Mouse (Mus musculus) brain, adult 2 months (tissue): Measurements from ENCODE around the gene Raly.
A peak's percentile ranks its signal among the peaks of the same experiment; 100 is the strongest.

ENCODE experiments used
- DNase-seq: peaks from one replicate; pipeline ENCODE4 v3.0.0; 2011; ENCODE audit warnings: low read depth, low spot score

The Raly gene

DNA sequence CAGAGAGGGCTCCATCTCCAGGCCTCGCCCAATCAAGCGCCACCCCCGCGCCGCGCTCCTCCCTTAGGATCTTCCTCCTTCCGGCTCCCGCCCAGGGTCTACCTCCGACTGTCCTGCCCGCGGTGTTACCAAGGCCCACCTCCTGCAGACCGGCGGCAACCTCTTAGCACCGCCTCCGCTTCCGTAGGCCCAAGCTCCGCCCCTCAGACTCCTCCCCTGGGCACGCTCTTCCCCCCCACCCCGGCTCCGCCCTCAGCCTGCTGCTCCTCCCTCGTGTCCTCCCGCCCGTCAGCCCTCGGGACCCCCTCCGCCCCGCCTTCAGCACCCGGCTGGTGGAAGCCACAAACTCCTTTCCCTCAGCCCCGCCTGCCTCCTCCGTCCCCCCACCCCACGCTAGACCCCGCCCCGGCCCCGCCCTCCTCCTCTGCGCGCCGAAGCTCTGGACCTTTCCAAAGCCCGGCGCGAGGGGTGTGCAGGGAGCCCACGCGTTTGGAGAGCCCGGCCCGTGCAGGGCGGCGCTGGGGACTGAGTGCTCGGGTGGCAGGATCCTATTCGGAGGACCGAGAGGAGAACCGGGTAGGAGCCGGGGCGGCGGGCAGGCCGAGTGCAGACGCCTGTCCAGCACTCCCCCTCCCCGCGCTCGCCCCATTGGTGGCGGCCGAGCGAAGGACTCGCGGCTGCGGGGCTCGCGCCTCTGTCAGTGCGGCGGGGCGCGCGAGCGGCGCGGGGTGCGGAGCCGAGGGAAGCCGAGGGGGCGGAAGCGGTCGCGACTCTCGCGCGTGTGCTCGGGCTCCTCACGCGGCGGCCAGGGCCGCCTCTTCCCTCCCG, at the start of gene Raly, which contains the start of gene a:
Gene Raly, plus strand, starts transcription at position 441 of the 828 bp plus-strand sequence.
Gene a, plus strand, starts transcription at position 747 of the 828 bp plus-strand sequence.
- DNase-seq: peak; percentile 99

GRCm38 (mm10) chr2:154742911-154743819, 47.7 kb upstream of the Raly start:
- no peak for DNase-seq

DNA sequence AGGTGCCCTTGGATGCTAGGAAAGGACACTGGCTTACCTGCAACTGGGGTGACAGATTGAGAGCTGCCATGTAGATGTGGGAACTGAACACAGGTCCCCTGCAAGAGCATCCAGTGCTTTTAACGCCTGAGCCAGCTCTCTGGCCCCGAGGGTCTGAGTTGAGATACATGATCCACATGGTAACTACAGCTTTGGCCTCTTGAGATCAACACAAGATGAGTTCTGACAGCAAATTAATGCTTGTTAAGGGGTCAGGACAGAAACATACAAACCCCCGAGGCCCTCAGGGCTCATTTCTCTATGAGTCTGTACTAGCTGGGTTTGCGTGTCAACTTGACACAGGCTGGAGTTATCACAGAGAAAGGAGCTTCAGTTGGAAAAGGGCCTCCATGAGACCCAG, 47.0 kb upstream of the Raly start:
- no peak for DNase-seq

GRCm38 (mm10) chr2:154748383-154748782, 42.5 kb upstream of the Raly start:
- no peak for DNase-seq

- DNase-seq: no peak
Measured at GRCm38 (mm10) chr2:154749046-154750036, 41.6 kb upstream of the Raly start.

DNA sequence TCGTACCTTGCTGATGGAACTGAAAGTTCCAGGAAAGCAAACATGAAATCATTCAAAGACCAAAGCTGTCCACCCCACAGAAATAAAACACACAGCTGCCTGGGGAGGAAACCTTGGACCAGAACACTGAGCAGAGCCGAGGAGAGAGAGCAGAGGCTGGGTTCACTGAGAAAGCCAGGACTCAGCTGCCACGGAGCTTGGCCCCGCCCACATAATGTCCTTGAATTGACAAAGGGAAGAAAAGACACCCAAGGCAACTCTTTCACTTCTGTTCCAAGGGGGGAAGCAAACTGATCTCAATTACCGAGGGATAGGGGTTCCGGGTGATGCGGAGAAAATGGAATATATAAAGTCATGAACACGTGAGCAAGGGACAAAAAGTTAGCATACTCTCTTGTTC, 39.0 kb upstream of the Raly start:
- no peak for DNase-seq

DNA sequence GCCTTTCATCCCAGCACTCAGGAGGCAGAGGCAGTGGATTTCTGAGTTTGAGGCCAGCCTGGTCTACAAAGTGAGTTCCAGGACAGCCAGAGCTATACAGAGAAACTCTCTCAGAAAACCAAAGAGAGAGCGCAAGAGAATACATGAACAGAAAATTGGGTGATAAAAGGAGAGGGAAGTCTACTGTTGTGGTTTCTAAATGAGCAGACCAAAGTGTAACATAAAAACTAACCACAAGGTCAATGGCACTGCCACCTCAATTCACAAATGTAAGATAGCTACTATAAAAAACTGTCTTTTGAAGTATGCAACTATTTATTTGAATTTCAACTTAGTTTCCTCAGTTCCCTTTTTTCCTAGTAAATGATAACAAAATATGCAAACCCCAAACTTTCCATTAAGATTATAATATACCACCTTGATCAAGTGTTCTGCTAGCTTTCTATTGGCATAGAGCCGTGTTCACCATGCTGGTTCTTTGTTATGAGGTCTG, 36.8 kb upstream of the Raly start:
- no peak for DNase-seq

DNA sequence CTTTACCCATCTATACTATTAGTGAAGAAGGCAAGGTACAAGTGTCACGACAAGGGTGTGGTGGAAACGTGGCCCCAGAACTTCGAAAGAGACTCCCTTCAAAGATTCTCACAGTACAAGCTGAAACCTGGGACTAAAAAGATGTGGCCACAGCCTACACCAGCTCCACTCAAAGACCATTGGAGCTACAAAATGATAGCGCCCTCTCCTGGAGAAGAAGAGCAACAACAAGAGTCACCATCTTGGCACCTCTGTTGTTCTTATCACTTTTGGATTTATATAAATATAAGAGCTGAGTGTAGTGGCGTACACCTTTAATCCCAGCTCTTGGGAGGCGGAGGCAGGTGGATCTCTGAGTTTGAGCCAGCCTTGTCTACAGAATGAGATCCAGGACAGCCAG, 35.1 kb upstream of the Raly start:
- peak; percentile 27 for DNase-seq

GRCm38 (mm10) chr2:154757691-154758090, 33.2 kb upstream of the Raly start:
- DNase-seq: no peak

DNA sequence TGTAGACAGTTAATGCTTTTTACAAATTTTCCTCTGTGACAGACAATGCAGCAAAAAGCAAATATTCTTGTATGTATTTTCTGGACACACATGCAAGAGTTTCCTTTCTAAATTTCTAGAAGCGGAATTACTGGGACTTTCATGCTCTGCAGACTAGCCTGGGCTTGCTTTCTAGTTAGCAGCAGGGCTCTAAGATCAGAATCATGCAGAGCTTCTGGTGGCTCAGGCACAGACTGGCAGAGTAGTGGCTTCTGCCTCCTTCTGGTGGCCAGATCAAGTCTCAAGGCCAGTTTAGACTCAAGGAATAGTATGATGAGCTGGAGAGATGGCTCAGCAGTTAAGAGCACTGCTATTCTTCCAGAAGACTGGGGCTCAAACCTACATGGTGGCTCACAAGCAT, 32.4 kb upstream of the Raly start:
- no peak for DNase-seq

DNA sequence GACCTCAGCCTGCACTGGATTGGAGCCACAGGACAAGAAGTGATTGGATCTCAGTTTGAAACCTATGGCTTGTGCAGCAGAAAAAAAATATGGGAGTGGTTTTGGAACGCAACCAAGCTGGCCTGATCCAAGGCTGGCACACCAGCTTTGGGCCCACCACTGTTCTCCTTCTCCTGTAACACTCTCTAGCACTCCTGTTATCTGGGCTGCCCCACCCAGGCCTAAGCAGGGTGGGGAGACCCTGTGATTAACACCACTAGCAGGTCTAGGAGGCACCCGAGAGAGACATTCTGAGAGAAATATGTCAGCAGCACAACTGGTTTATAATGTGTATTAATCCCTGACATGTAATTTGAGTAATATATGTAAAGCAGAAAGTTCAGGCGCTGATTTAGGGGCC, 27.7 kb upstream of the Raly start:
- DNase-seq: no peak

DNA sequence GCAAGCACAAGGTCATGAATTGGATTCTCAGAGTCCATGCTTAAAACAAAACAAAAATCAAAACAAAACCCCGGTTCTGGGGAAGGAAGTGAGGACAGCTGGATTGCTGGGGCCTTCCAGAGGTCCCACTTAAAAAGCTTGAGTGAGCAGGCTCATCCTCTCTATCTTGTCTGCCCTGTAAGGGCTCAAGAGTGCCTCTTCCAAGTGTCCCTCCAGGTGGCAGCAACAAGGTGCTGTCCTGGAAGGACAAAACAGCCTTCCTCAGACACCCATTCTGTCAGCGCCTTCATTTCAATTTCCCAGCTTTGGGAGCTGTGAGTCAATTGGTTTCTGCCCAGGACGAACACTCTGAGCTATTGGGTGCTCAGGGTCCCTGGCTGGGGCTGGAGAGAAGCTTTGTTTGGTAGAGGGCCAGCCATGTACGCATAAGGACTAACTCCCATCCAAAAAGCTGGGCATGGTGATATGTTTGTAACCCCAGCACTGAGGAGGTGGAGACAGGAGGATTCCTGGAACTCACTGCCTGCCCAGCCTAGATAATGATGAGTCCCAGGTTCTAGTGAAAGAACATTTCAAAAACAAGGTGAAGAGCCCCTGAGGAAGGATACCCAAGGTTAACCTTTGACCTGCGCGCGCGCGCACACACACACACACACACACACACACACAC, 25.9 kb upstream of the Raly start:
- no peak for DNase-seq

GRCm38 (mm10) chr2:154765554-154766008, 25.3 kb upstream of the Raly start:
- no peak for DNase-seq

DNA sequence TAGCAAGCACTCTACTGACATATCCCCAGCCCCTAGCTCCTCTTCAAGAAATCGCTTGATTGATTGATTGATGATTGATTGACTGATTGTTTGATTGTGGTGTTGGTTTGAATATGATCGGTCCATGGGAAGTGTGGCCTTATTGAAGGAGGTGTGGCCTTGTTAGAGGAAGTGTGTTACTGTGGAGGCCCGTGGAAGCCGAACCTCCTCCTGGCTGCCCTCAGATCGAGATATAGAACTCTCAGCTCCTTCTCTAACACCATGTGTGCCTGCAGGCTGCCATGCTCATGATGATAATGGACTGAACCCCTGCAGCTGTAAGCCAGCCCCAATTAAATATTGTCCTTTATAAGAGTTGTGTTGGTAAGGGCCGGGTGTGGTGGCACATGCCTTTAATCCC, 23.8 kb upstream of the Raly start:
- DNase-seq: no peak

GRCm38 (mm10) chr2:154769930-154770329, 21.0 kb upstream of the Raly start, which contains the start of gene Gm14214:
Gene Gm14214, minus strand, starts transcription at chr2:154770030.
- no peak for DNase-seq

GRCm38 (mm10) chr2:154771604-154772003, 19.3 kb upstream of the Raly start:
- peak; percentile 24 for DNase-seq

GRCm38 (mm10) chr2:154774032-154774431, 16.9 kb upstream of the Raly start:
- no peak for DNase-seq

GRCm38 (mm10) chr2:154776496-154776895, 14.4 kb upstream of the Raly start:
- no peak for DNase-seq

DNA sequence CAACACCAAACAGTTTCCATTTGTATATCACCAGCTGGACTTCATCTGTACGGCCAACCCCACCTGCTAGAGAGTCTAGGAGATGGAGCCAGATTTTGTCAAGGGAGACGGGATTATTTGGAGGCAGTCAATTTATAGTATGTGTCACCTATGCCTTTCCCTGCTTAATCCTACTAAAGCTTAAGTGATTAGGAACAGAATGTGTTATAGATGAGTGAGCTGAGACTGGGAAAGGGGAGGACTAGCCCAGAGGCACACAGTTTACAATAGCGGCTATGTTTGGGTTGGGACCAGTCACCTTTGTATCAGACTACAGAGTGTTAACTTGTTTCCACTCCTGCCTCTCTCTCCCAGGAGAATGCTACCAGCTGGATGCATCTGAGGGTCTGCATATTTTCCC, 11.2 kb upstream of the Raly start:
- DNase-seq: no peak

DNA sequence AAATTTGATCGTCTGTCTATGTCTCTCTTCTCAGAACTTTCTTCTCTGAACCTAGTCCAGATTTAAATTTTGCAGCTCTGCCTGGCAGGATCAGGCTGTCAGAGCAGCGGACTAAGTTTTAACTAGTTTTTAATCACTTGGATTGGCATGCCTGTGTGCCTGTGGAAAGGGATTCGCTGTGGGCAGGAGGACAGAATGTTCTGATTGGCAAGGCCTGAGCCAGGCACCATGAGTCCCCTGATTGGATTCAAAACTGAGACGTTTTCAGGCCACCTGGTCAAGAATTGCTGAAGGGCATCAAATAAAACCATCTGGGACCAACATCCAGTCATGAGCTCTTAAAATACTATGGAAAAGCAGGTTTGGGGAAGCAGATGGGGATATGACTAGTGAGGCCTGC, 8.5 kb upstream of the Raly start:
- peak; percentile 49 for DNase-seq
